Mouse (Mus musculus) spleen, adult 2 months (tissue): ENCODE measurements at regions not wholly inside any gene's neighbourhood (a gene's known extent, or its start where the extent isn't known, plus 50 kb on each side); places are given as distances from the start of the nearest gene placed in this dataset.

Experiments used
- DNase-seq, 2 experiments: peaks; one replicate each; pipeline versions ENCODE4 v3.0.0 to v3.0.0-alpha.2; 2012 to 2021; ENCODE audit warnings: low spot score in 2 of 2, low read depth in 1 of 2
- H3K27ac ChIP-seq: fragments of 200-500 bp; 2 replicates; pipeline ENCODE4 v1.5.1; 2012; ENCODE audit warnings: low read length, inconsistent platforms; ENCODE audit not compliant: insufficient read depth
- H3K27me3 ChIP-seq: fragments of 200-500 bp; 2 replicates; pipeline ENCODE4 v1.6.1; 2012; ENCODE audit warnings: mild to moderate bottlenecking, moderate library complexity, low read length, inconsistent platforms; ENCODE audit not compliant: control insufficient read depth, insufficient read depth
- H3K36me3 ChIP-seq: fragments of 200-500 bp; 2 replicates; pipeline ENCODE4 v1.6.1; 2012; ENCODE audit warnings: mild to moderate bottlenecking, low read length, inconsistent platforms; ENCODE audit not compliant: control insufficient read depth, insufficient read depth
- H3K4me1 ChIP-seq: fragments of 200-500 bp; 2 replicates; pipeline ENCODE4 v1.6.1; 2011; ENCODE audit warnings: inconsistent platforms; ENCODE audit not compliant: control insufficient read depth, insufficient read depth, insufficient read length
- H3K4me3 ChIP-seq: fragments of 200-500 bp; 2 replicates; pipeline ENCODE4 v1.5.1; 2011; ENCODE audit warnings: mild to moderate bottlenecking, inconsistent platforms; ENCODE audit not compliant: insufficient read depth, insufficient read length; ENCODE audit errors: extremely low read depth
- CTCF ChIP-seq: fragments of 200-500 bp; IDR thresholded peaks from 2 replicates; pipeline ENCODE4 v1.5.1; 2011; ENCODE audit warnings: mild to moderate bottlenecking, inconsistent platforms; ENCODE audit not compliant: insufficient read depth, insufficient read length, insufficient replicate concordance; ENCODE audit errors: extremely low read depth
- POLR2A ChIP-seq: fragments of 200-500 bp; IDR thresholded peaks from 2 replicates; pipeline ENCODE4 v1.6.1; 2011; ENCODE audit warnings: low read depth, low read length, inconsistent platforms
- WGBS: fragments of 180-500 bp; shearing (Covaris S2); methylation state at CpG from one replicate; pipeline ENCODE4 v1.1.7; 2018; 5-methylcytosine and 5-hydroxymethylcytosine counted together

GRCm38 (mm10) chr9:118204456-118204855, 54.5 kb upstream of the Cmc1 start:
- H3K4me1 ChIP-seq, result no peaks in the 10 kb centered on the region
- H3K4me3 ChIP-seq, result no peak overlapping the region
- TF ChIP-seq CTCF (no peak), POLR2A (no peak)
- no peaks in the 10 kb centered on the region for H3K27me3 ChIP-seq
- whole genome bisulfite sequencing, result 82% methylated on average over 9 of the region's 9 CpGs
- H3K36me3 ChIP-seq, result no peaks in the 10 kb centered on the region
- no peak overlapping the region for H3K27ac ChIP-seq
- no peak for DNase-seq

DNA sequence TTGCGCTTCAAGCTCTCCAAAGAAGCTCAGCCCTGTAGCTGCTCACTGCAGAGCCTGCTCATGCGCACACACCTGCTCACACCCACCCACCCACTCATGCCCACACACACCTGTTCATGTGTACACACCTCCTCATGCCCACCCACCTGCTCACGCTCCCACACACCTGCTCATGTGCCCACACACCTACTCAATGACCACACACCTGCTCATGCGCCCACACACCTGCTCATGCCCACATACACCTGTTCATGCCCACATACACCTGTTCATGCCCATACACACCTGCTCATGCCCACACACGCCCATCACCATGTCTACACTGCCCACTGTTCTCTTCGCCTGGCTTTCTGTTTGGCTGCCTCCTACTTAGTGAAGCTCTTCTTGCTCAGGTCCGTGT, 56.5 kb upstream of the Cmc1 start:
- Histone ChIP-seq H3K4me1 (no peaks in the 10 kb centered on the region), H3K4me3 (no peak overlapping the region), H3K27ac (no peak overlapping the region), H3K36me3 (no peaks in the 10 kb centered on the region), H3K27me3 (no peaks in the 10 kb centered on the region)
- WGBS, result 86% methylated on average over 7 of the region's 7 CpGs
- TF ChIP-seq POLR2A, result no peak
- TF ChIP-seq CTCF, result no peak
- DNase-seq, result no peak

- no peak overlapping the region for H3K27ac ChIP-seq
- DNase-seq, result no peak
- 86% methylated on average over 5 of the region's 5 CpGs for WGBS
- H3K36me3 ChIP-seq, result no peaks in the 10 kb centered on the region
- H3K27me3 ChIP-seq, result no peaks in the 10 kb centered on the region
- TF ChIP-seq CTCF (no peak), POLR2A (no peak)
- no peak overlapping the region for H3K4me3 ChIP-seq
- H3K4me1 ChIP-seq, result no peaks in the 10 kb centered on the region
These were observed 69.7 kb upstream of the Cmc1 start for GRCm38 (mm10) chr9:118219696-118220095.

DNA sequence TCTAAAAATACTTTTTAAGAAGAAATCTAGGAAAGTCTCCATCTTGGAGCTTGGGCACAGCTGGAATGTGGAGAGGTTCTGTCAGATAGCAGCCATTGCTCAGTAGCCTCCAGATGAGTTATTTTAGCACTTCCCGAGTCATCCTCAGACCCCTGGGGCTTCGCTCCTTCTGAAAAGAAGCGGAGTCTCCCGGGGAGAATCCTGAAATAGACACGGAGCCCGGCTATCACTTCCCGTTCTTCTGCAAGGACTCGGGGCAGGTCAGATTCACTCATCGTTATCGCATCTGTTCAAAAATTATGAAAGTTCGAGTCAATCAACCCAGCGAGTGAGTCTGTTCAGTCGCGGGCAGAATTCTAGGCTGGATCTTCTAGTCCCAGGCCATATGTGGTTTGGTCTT, 71.2 kb upstream of the Cmc1 start:
- Histone ChIP-seq H3K4me3 (no peak overlapping the region), H3K27me3 (no peaks in the 10 kb centered on the region), H3K36me3 (no peaks in the 10 kb centered on the region), H3K4me1 (no peaks in the 10 kb centered on the region), H3K27ac (no peak overlapping the region)
- DNase-seq, result no peak
- WGBS, result 89% methylated on average over 14 of the region's 14 CpGs
- TF ChIP-seq CTCF (no peak), POLR2A (no peak)

DNA sequence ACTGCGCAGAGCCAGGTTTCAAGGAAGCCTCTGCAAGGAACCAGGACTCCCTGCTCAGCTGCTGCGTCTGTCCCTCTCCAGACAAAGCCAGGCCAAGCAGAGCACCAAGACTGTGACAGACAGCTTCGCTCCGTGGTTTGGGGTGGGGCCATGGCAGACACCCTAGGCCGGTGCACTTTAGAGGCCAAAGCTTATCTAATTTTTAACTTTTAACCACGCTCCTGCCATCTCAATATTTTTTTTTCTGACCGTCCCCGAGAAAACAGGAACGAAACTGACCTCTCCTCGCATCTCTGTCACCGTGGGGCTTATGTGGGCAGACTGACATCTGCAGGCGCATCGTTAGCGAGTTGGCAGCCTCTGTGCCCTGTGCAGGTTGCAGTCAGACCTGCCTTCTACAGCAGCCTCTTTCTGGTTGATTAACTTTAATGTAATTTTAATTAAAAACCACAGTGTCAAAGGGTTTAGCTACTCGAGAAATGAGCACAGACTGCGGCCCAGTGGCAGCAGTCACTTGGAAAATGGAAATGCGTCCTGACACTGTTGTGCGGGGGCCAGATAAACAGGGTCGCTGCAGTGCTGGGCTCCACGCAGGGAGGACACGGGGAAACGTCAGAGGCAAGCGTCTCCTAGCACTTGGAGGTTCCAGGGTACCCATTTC, 77.6 kb upstream of the Cmc1 start:
- no peak for DNase-seq
- TF ChIP-seq POLR2A, result no peak
- no peak for TF ChIP-seq CTCF
- Histone ChIP-seq H3K36me3 (no peaks in the 10 kb centered on the region), H3K27ac (no peak overlapping the region), H3K4me3 (no peak overlapping the region), H3K27me3 (no peaks in the 10 kb centered on the region), H3K4me1 (no peaks in the 10 kb centered on the region)
- WGBS, result 51% methylated on average over 23 of the region's 23 CpGs

DNA sequence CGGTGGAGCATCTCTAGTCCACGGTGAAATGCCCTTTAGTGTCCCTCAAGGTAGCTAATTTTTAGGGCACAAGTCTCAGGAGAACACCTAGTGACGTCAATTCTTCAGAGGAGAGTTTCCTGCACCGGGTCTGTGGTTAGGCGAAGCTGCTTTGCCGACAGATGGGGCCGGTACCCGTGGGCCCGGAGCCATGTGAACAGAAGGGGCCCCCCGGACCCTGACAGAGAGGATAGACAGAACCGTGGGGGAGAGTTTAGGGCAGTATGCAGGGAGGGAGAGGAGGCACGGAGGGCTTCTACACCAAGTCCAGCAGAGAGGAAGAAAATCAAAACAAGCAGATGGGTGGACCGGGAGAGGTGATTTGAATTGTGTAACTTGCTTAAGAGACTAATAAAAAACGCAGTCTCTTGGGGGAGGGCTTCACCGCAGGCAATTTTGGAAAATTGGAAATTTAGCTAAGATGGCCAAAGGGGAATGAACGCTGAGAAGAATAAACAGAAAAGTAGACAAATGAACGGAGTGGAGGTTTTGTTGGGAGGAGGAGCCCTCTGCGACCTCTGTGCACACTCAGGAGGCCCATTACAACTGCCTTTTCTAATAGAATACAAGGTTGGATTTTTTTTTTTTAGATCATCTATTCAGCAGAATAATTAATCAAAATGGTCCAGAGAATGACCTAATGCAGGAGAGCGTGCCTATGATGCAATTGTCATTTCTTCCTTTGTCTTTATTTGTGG, 78.9 kb upstream of the Cmc1 start:
- H3K27me3 ChIP-seq, result no peaks in the 10 kb centered on the region
- DNase-seq, result no peak
- TF ChIP-seq POLR2A (no peak), CTCF (no peak)
- no peaks in the 10 kb centered on the region for H3K36me3 ChIP-seq
- H3K4me3 ChIP-seq, result no peak overlapping the region
- no peaks in the 10 kb centered on the region for H3K4me1 ChIP-seq
- H3K27ac ChIP-seq, result no peak overlapping the region
- 50% methylated on average over 19 of the region's 19 CpGs for WGBS

DNA sequence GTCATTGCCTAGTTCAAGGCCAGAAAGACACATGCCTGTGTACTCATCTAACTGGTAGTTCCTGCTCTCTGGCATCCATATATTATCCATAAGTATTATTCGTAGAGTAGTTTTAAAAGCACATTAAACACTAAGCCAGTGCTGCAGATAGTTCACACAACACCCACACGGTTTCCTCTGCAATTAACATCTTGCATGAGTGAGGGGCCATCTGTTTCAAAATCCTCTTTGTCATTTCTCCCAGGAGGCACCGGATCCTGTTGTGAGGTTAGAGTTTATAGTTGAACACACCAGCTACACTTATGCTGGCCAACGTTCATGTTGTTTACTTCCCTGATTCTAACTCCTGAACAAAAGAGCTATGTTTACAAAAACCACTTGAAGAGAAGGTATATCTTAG, 90.7 kb upstream of the Cmc1 start:
- Histone ChIP-seq H3K4me3 (no peak overlapping the region), H3K27ac (no peak overlapping the region), H3K36me3 (no peaks in the 10 kb centered on the region), H3K27me3 (no peaks in the 10 kb centered on the region), H3K4me1 (no peaks in the 10 kb centered on the region)
- WGBS, result 74% methylated on average over 4 of the region's 4 CpGs
- TF ChIP-seq POLR2A (no peak), CTCF (no peak)
- no peak for DNase-seq
